Mouse (Mus musculus) ES-E14 (cell line): Measurements from ENCODE around the gene Spint4.

ENCODE experiments used
- MAFK ChIP-seq: IDR thresholded peaks from 2 replicates; pipeline ENCODE4 v1.6.1; 2014; ENCODE audit warnings: mild to moderate bottlenecking, low read depth, low read length, inconsistent platforms; ENCODE audit not compliant: insufficient read depth
- ZC3H11A ChIP-seq: IDR thresholded peaks from 2 replicates; pipeline ENCODE4 v1.6.1; 2012; ENCODE audit warnings: low read depth, mild to moderate bottlenecking, inconsistent platforms, low read length, borderline replicate concordance

- no peak for TF ChIP-seq ZC3H11A
- TF ChIP-seq MAFK = no peak
These were observed 2.7 kb downstream of the Spint4 start for GRCm38 (mm10) chr2:164700959-164701358.
